Mouse (Mus musculus) embryo, embryonic 9.5 days (tissue): ENCODE data around the gene Slit3.

ENCODE experiments used
- DNase-seq: peaks from one replicate; pipeline ENCODE4 v3.0.0-alpha.2; 2017; ENCODE audit errors: extremely low spot score

Gene Slit3

GRCm38 (mm10) chr11:35756411-35757303, 635.6 kb downstream of the Slit3 start:
- DNase-seq, result no peak
